ENCODE assay signal across 11 mouse cellular contexts in the genomic region with DNA sequence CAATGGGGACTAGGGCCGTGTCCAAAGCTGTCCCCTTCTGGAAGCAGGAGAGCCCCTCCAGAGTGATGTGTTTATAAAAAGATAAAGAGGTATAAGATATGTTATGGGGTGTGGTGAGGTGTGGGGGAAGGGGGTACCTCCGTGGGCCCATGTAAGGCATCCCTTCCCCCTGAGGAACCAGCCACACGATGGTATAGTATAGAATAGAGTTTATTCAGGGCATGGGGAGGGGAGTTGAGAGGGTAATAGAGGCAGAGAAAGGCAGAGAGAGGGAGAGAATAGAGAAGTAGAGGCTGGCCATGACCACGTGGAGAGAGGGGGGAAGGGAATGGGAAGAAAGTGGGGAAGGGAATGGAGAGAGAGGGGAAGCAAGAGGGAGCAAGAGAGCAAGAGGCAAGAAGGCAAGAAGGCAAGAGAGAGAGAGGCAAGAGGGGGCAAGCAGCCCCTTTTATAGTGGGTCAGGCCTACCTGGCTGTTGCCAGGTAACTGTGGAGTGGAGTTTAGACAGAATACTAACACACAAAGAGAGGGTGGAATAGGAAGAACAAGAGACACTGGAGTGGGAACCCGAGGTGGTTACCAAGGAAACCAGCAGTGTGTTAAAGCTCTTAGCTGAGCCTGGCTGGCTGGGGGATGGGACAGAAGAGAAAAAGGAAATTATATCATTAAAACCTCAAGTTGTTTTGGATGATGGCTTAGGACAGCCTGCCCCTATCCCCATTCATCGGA. TPM values are rescaled to one million over a fixed set of nuclear protein-coding genes. Genes with fewer than 3 reads are reported as not detected.
DNase-seq lines count a peak whose midpoint lies in the region; ATAC-seq and TF ChIP-seq lines count a peak whose summit lies in the region.
"Had no signal": no experiment of that assay in that cellular context is flagged by ENCODE, and none has a peak within 500 bp of the region (broad histone marks: within the 10 kb centered on the region; RNA-seq: fewer than 3 reads in every experiment).

No protein-coding gene starts in this region.

- H3K27ac ChIP-seq in cortical plate, adult 2 months (ENCODE audit: insufficient read depth, low read length): 0 out of 2 replicates have a peak overlapping the region, but pooled peaks have one; percentile 25
- H3K27ac ChIP-seq in forebrain, embryonic 13.5 days: peak overlapping the region; percentile 72

- no peaks in the 10 kb centered on the region for H3K4me1 ChIP-seq in cortical plate, adult 2 months (ENCODE audit: control insufficient read depth, insufficient read depth, low read length)
- H3K4me1 ChIP-seq in forebrain, embryonic 13.5 days: 0 out of 2 replicates have a peak, but pooled peaks cover 3% of the 10 kb centered on the region

- H3K36me3 ChIP-seq in forebrain, embryonic 13.5 days (ENCODE audit: poor library complexity, severe bottlenecking): no peaks in the 10 kb centered on the region

- H3K9me3 ChIP-seq in forebrain, embryonic 13.5 days (replicated peaks): no peaks in the 10 kb centered on the region

- no peak overlapping the region for H3K9ac ChIP-seq in forebrain, embryonic 13.5 days

- WGBS in forebrain, embryonic 13.5 days: 46% methylated on average over 6 of the region's 6 CpGs

- H3K4me2 ChIP-seq in forebrain, embryonic 13.5 days: no peak overlapping the region

- ATAC-seq in forebrain, embryonic 13.5 days: peak; percentile 94
- no peak for ATAC-seq in erythroid progenitor cell, adult 5-6 weeks (replicated peaks; ENCODE audit: low FRiP score, poor library complexity, severe bottlenecking)

- TF ChIP-seq POLR2A in cortical plate, adult 2 months (IDR thresholded peaks at IDR 0.05; ENCODE audit: extremely low read depth, insufficient read depth, low read length): no peak

- TF ChIP-seq CTCF in cortical plate, adult 2 months (IDR thresholded peaks at IDR 0.05; ENCODE audit: extremely low read depth, insufficient read depth, low read length): no peak

- H3K4me3 ChIP-seq in cortical plate, adult 2 months (ENCODE audit: insufficient read depth, low read length): no peak overlapping the region
- H3K4me3 ChIP-seq in forebrain, embryonic 13.5 days: no peak overlapping the region

- peak; percentile 37 for DNase-seq in layer of hippocampus, adult 9-11 months
- DNase-seq in retina, embryonic 14.5 days (ENCODE audit: low spot score): peak; percentile 20
- no peak for DNase-seq in ovary, postnatal 14 days (ENCODE audit: low spot score)
- DNase-seq in cerebellum, postnatal 36 days: no peak
- DNase-seq: cerebellum, adult 8-10 months; kidney, postnatal 14 days had no signal

- H3K27me3 ChIP-seq in forebrain, embryonic 13.5 days: peaks cover 17% of the 10 kb centered on the region; the same call in 1 of the 2 replicates

RNA-seq across cellular contexts. Expression of a gene that starts 6.4 kb away (rescaled TPM):
- polyA plus RNA-seq in cortical plate, adult 2 months (2012; rRNA removed): 0.13 TPM in 2 replicates
- 0.10 and 0.13 TPM in 2 replicates for polyA plus RNA-seq in forebrain, embryonic 13.5 days (2015; fragmentation: Nextera tagmentation; extraction: Ambion mirVana)
- total RNA-seq in erythroid progenitor cell, adult 5-6 weeks (2015; ENCODE audit: low replicate concordance): 0.84 TPM in 1 of 2 replicates, not detected in the other
- total RNA-seq in erythroid progenitor cell, adult 5-6 weeks (2017; ENCODE audit: low replicate concordance): 0.39 TPM in 1 of 2 replicates, not detected in the other

RNA-seq across cellular contexts. Expression of a gene that starts 53.7 kb away (rescaled TPM):
- polyA plus RNA-seq in cortical plate, adult 2 months (2012; rRNA removed): 0.17 and 0.21 TPM in 2 replicates
- not detected in 2 replicates for polyA plus RNA-seq in forebrain, embryonic 13.5 days (2015; fragmentation: Nextera tagmentation; extraction: Ambion mirVana)
- total RNA-seq in erythroid progenitor cell, adult 5-6 weeks (2015; ENCODE audit: low replicate concordance): not detected in 2 replicates
- total RNA-seq in erythroid progenitor cell, adult 5-6 weeks (2017; ENCODE audit: low replicate concordance): not detected in 2 replicates
- total RNA-seq: heart, adult 8-10 months had no signal
- polyA plus RNA-seq: spleen, adult 2 months had no signal

RNA-seq across cellular contexts. Expression of a gene that starts 54.0 kb away (rescaled TPM):
- not detected in 2 replicates for polyA plus RNA-seq in cortical plate, adult 2 months (2012; rRNA removed)
- polyA plus RNA-seq in forebrain, embryonic 13.5 days (2015; fragmentation: Nextera tagmentation; extraction: Ambion mirVana): not detected in 2 replicates
- total RNA-seq in erythroid progenitor cell, adult 5-6 weeks (2015; ENCODE audit: low replicate concordance): not detected in 2 replicates
- total RNA-seq in erythroid progenitor cell, adult 5-6 weeks (2017; ENCODE audit: low replicate concordance): not detected in 2 replicates
- polyA plus RNA-seq: spleen, adult 2 months had no signal

Comparison
In these comparisons a context has a peak if more than half of its experiments do, and no peak if none do; other contexts are left out.
1. DNase-seq: peak in layer of hippocampus, adult 9-11 months (single experiment) and retina, embryonic 14.5 days (single experiment); none in ovary, postnatal 14 days (single experiment) and cerebellum, postnatal 36 days (0 of 2).